15 mouse cellular contexts compared by ENCODE assay signal in the genomic region with DNA sequence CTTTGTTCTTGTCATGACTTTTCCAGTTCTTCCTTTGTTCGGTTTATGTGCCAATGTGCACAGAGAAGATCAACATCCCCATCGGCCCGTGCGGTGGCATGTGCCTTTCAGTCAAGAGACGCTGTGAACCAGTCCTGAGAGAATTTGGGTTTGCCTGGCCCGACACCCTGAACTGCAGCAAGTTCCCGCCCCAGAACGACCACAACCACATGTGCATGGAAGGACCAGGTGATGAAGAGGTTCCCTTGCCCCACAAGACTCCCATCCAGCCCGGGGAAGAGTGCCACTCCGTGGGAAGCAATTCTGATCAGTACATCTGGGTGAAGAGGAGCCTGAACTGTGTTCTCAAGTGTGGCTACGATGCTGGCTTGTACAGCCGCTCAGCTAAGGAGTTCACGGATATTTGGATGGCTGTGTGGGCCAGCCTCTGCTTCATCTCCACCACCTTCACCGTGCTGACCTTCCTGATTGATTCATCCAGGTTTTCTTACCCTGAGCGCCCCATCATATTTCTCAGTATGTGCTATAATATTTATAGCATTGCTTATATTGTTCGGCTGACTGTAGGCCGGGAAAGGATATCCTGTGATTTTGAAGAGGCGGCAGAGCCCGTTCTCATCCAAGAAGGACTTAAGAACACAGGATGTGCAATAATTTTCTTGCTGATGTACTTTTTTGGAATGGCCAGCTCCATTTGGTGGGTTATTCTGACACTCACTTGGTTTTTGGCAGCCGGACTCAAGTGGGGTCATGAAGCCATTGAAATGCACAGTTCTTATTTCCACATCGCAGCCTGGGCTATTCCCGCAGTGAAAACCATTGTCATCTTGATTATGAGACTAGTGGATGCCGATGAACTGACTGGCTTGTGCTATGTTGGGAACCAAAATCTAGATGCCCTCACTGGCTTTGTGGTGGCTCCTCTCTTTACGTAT. TPM values are rescaled to one million over a fixed set of nuclear protein-coding genes. Genes with fewer than 3 reads are reported as not detected.
DNase-seq lines count a peak whose midpoint lies in the region; ATAC-seq and TF ChIP-seq lines count a peak whose summit lies in the region.
"Had no signal": no experiment of that assay in that cellular context is flagged by ENCODE, and none has a peak within 500 bp of the region (broad histone marks: within the 10 kb centered on the region; RNA-seq: fewer than 3 reads in every experiment).

No protein-coding gene starts in this region.

- H3K27ac ChIP-seq in heart, embryonic 11.5 days (ENCODE audit: low read depth, low read length): no peak overlapping the region
- H3K27ac ChIP-seq in embryonic facial prominence, embryonic 10.5 days (replicated peaks): no peak overlapping the region
- peak overlapping the region; percentile 70 for H3K27ac ChIP-seq in heart, embryonic 16.5 days (ENCODE audit: low read length)
- H3K27ac ChIP-seq in limb, embryonic 14.5 days (replicated peaks; ENCODE audit: low read depth, low read length): no peak overlapping the region

- no peaks in the 10 kb centered on the region for H3K9me3 ChIP-seq in heart, embryonic 11.5 days (replicated peaks; ENCODE audit: control insufficient read depth, low read length)
- no peaks in the 10 kb centered on the region for H3K9me3 ChIP-seq in embryonic facial prominence, embryonic 10.5 days
- H3K9me3 ChIP-seq in heart, embryonic 16.5 days (replicated peaks; ENCODE audit: control insufficient read depth, low read length): no peaks in the 10 kb centered on the region
- no peaks in the 10 kb centered on the region for H3K9me3 ChIP-seq in limb, embryonic 14.5 days (ENCODE audit: control insufficient read depth, low read length)
- H3K9me3 ChIP-seq: megakaryocyte, embryonic 14.5 days had no signal

- no peak for TF ChIP-seq POLR2A in limb, embryonic 14.5 days (IDR thresholded peaks at IDR 0.05; ENCODE audit: borderline replicate concordance, extremely low read depth, insufficient read depth, insufficient read length)

- no peak for ATAC-seq in heart, embryonic 11.5 days (replicated peaks; ENCODE audit: insufficient number of reproducible peaks, low FRiP score, low TSS enrichment)
- no peak for ATAC-seq in heart, embryonic 16.5 days (replicated peaks; ENCODE audit: extremely low read depth, insufficient read depth, low FRiP score)
- no peak for ATAC-seq in limb, embryonic 14.5 days (ENCODE audit: low FRiP score, low read depth)
- ATAC-seq: CD4-positive, CD25-positive, alpha-beta regulatory T cell, adult 4 months; Patski had no signal

- no peaks in the 10 kb centered on the region for H3K27me3 ChIP-seq in heart, embryonic 11.5 days (ENCODE audit: control insufficient read depth, insufficient read depth, low read length)
- H3K27me3 ChIP-seq in embryonic facial prominence, embryonic 10.5 days (replicated peaks; ENCODE audit: low read depth, poor library complexity, severe bottlenecking): peaks cover 7% of the 10 kb centered on the region
- no peaks in the 10 kb centered on the region for H3K27me3 ChIP-seq in heart, embryonic 16.5 days (ENCODE audit: control insufficient read depth, insufficient read depth, low read length)
- no peaks in the 10 kb centered on the region for H3K27me3 ChIP-seq in limb, embryonic 14.5 days (ENCODE audit: control insufficient read depth, insufficient read depth, low read length)
- H3K27me3 ChIP-seq: Patski had no signal

- DNase-seq in heart, postnatal 14 days: no peak
- no peak for DNase-seq in embryonic facial prominence, embryonic 10.5 days (ENCODE audit: low spot score)
- DNase-seq in limb, embryonic 14.5 days (ENCODE audit: low spot score): no peak
- DNase-seq in retina, postnatal 1 day: no peak
- DNase-seq in gastrocnemius, adult 18-20 months (ENCODE audit: low spot score): no peak
- no peak for DNase-seq in cerebellum, postnatal 10 days
- DNase-seq: cerebellum, adult 8-10 months; right cerebral cortex, postnatal 14 days; thymus, adult 2 months had no signal

- 85% methylated on average over 24 of the region's 24 CpGs for WGBS in heart, embryonic 11.5 days (ENCODE audit: insufficient replicate concordance)
- 93% methylated on average over 24 of the region's 24 CpGs for WGBS in embryonic facial prominence, embryonic 10.5 days
- 83% methylated on average over 24 of the region's 24 CpGs for WGBS in heart, embryonic 16.5 days
- WGBS in limb, embryonic 14.5 days: 85% methylated on average over 24 of the region's 24 CpGs

- peaks cover 21% of the 10 kb centered on the region; the same call in 1 of the 2 replicates for H3K4me1 ChIP-seq in heart, embryonic 11.5 days (ENCODE audit: control insufficient read depth, insufficient read depth, low read length)
- H3K4me1 ChIP-seq in embryonic facial prominence, embryonic 10.5 days: peaks cover 55% of the 10 kb centered on the region
- peaks cover 23% of the 10 kb centered on the region for H3K4me1 ChIP-seq in heart, embryonic 16.5 days (ENCODE audit: control insufficient read depth, insufficient read depth, low read length)
- peaks cover 24% of the 10 kb centered on the region for H3K4me1 ChIP-seq in limb, embryonic 14.5 days (ENCODE audit: control insufficient read depth, insufficient read depth, low read length)

- no peak overlapping the region for H3K4me3 ChIP-seq in heart, embryonic 11.5 days (ENCODE audit: low read depth, low read length)
- H3K4me3 ChIP-seq in embryonic facial prominence, embryonic 10.5 days: peak overlapping the region; percentile 87
- peak overlapping the region; percentile 30 for H3K4me3 ChIP-seq in heart, embryonic 16.5 days (ENCODE audit: low read length)
- peak overlapping the region; percentile 72 for H3K4me3 ChIP-seq in limb, embryonic 14.5 days (replicated peaks; ENCODE audit: low read length)
- H3K4me3 ChIP-seq: erythroblast, embryonic 14.5 days; megakaryocyte, embryonic 14.5 days had no signal

- intact Hi-C loops in heart, postnatal 14 days (cut with DNase I): no loop called here

- H3K4me2 ChIP-seq in heart, embryonic 11.5 days: peak overlapping the region; percentile 4
- H3K4me2 ChIP-seq in heart, embryonic 16.5 days (ENCODE audit: low read depth, low read length): peak overlapping the region; percentile 33
- peak overlapping the region; percentile 28 for H3K4me2 ChIP-seq in limb, embryonic 14.5 days (replicated peaks; ENCODE audit: low read depth, low read length, severe bottlenecking)

- peaks cover 6% of the 10 kb centered on the region; the same call in 1 of the 2 replicates for H3K36me3 ChIP-seq in heart, embryonic 11.5 days (ENCODE audit: control insufficient read depth, insufficient read depth, low read length)
- peaks cover 52% of the 10 kb centered on the region for H3K36me3 ChIP-seq in embryonic facial prominence, embryonic 10.5 days (replicated peaks)
- H3K36me3 ChIP-seq in heart, embryonic 16.5 days (ENCODE audit: control insufficient read depth, insufficient read depth): peaks cover 24% of the 10 kb centered on the region
- peaks cover 40% of the 10 kb centered on the region for H3K36me3 ChIP-seq in limb, embryonic 14.5 days (ENCODE audit: control insufficient read depth, insufficient read depth, low read length)

- no peak overlapping the region for H3K9ac ChIP-seq in heart, embryonic 11.5 days (ENCODE audit: low read depth, low read length)
- H3K9ac ChIP-seq in heart, embryonic 16.5 days (ENCODE audit: low read length): peak overlapping the region; percentile 45; the same call in 1 of the 2 replicates
- no peak overlapping the region for H3K9ac ChIP-seq in limb, embryonic 14.5 days (ENCODE audit: low read depth, low read length, severe bottlenecking)

RNA-seq across cellular contexts. Expression of gene Fzd4, which starts 3.1 kb away (rescaled TPM):
- 9.8 and 12.1 TPM in 2 replicates for polyA plus RNA-seq in heart, embryonic 11.5 days (2014; fragmentation: Nextera tagmentation; extraction: Ambion mirVana)
- total RNA-seq in heart, postnatal 14 days (2021): 10 to 100 TPM; 51.5 to 53.5 TPM
- polyA plus RNA-seq in embryonic facial prominence, embryonic 10.5 days (2016; fragmentation: Nextera tagmentation; extraction: Ambion mirVana): 10.2 and 11.5 TPM in 2 replicates
- 8.5 and 11.2 TPM in 2 replicates for polyA plus RNA-seq in heart, embryonic 16.5 days (2015; fragmentation: Nextera tagmentation; extraction: Ambion mirVana)
- 23.4 and 23.6 TPM in 2 replicates for polyA plus RNA-seq in limb, embryonic 14.5 days (2012; rRNA removed)
- polyA plus RNA-seq in limb, embryonic 14.5 days (2014; fragmentation: Nextera tagmentation; extraction: Ambion mirVana): 20.2 and 22.6 TPM in 2 replicates
- 10 to 100 TPM; 19.9 to 33.3 TPM for total RNA-seq in gastrocnemius, adult 18-20 months (2021)
- polyA plus RNA-seq: CD4-positive, CD25-positive, alpha-beta regulatory T cell, adult 4 months; erythroblast, embryonic 14.5 days had no signal

RNA-seq across cellular contexts. Expression of gene Tmem135, which starts 3.3 kb away (rescaled TPM):
- 27.2 and 30.4 TPM in 2 replicates for polyA plus RNA-seq in heart, embryonic 11.5 days (2014; fragmentation: Nextera tagmentation; extraction: Ambion mirVana)
- 10 to 100 TPM; 49.4 to 51.3 TPM for total RNA-seq in heart, postnatal 14 days (2021)
- polyA plus RNA-seq in embryonic facial prominence, embryonic 10.5 days (2016; fragmentation: Nextera tagmentation; extraction: Ambion mirVana): 15.8 and 18.0 TPM in 2 replicates
- polyA plus RNA-seq in heart, embryonic 16.5 days (2015; fragmentation: Nextera tagmentation; extraction: Ambion mirVana): 25.9 and 27.8 TPM in 2 replicates
- 12.4 and 18.8 TPM in 2 replicates for polyA plus RNA-seq in limb, embryonic 14.5 days (2012; rRNA removed)
- 18.6 and 21.7 TPM in 2 replicates for polyA plus RNA-seq in limb, embryonic 14.5 days (2014; fragmentation: Nextera tagmentation; extraction: Ambion mirVana)
- 10 to 100 TPM; 16.4 to 17.1 TPM for total RNA-seq in gastrocnemius, adult 18-20 months (2021)
